Mouse (Mus musculus) embryonic facial prominence, embryonic 12.5 days (tissue): ENCODE measurements around the gene Smc1b. TPM values are rescaled to one million over a fixed set of nuclear protein-coding genes. Genes with fewer than 3 reads are reported as not detected.
A peak's percentile ranks its signal among the peaks of the same experiment; 100 is the strongest.

Experiments used
- ATAC-seq: fragments of 200-750 bp; cut with Nextera tagmentation; 2 replicates; pipeline ENCODE4 v1.8.0; 2017; ENCODE audit not compliant: insufficient number of reproducible peaks, insufficient read depth, low FRiP score, low TSS enrichment
- H3K27ac ChIP-seq: fragments of 300-500 bp; sonication (generic); 2 replicates; pipeline ENCODE4 v1.5.1; 2016; ENCODE audit warnings: mild to moderate bottlenecking
- H3K27me3 ChIP-seq: fragments of 300-500 bp; sonication (generic); 2 replicates; pipeline ENCODE4 v1.6.1; 2016; ENCODE audit warnings: mild to moderate bottlenecking, moderate library complexity
- H3K36me3 ChIP-seq: fragments of 300-500 bp; sonication (generic); 2 replicates; pipeline ENCODE4 v1.6.1; 2016; ENCODE audit warnings: mild to moderate bottlenecking
- H3K4me1 ChIP-seq: fragments of 300-500 bp; sonication (generic); 2 replicates; pipeline ENCODE4 v1.6.1; 2016
- H3K4me2 ChIP-seq: fragments of 300-500 bp; sonication (generic); replicated peaks from 2 replicates; pipeline ENCODE4 v1.6.1; 2016; ENCODE audit warnings: mild to moderate bottlenecking, moderate library complexity
- H3K4me3 ChIP-seq: fragments of 300-500 bp; sonication (generic); 2 replicates; pipeline ENCODE4 v1.5.1; 2016; ENCODE audit warnings: mild to moderate bottlenecking
- H3K9ac ChIP-seq: fragments of 300-500 bp; sonication (generic); 2 replicates; pipeline ENCODE4 v1.6.1; 2016; ENCODE audit warnings: mild to moderate bottlenecking, moderate library complexity
- H3K9me3 ChIP-seq: fragments of 300-500 bp; sonication (generic); 2 replicates; pipeline ENCODE4 v1.6.1; 2016; ENCODE audit warnings: mild to moderate bottlenecking, moderate library complexity
- WGBS: fragments of 180-500 bp; shearing (Covaris S2); methylation state at CpG from one replicate; pipeline ENCODE4 v1.1.7; 2016; 5-methylcytosine and 5-hydroxymethylcytosine counted together
- polyA plus RNA-seq: library from polyadenylated mRNA; unstranded; fragments of >200 nt; fragmentation: Nextera tagmentation; extraction: Ambion mirVana; gene quantifications from 2 replicates; pipeline ENCODE4 v1.2.1, GENCODE M21; 2016

Gene Smc1b
- 0.22 and 0.31 TPM in 2 replicates for polyA plus RNA-seq

DNA sequence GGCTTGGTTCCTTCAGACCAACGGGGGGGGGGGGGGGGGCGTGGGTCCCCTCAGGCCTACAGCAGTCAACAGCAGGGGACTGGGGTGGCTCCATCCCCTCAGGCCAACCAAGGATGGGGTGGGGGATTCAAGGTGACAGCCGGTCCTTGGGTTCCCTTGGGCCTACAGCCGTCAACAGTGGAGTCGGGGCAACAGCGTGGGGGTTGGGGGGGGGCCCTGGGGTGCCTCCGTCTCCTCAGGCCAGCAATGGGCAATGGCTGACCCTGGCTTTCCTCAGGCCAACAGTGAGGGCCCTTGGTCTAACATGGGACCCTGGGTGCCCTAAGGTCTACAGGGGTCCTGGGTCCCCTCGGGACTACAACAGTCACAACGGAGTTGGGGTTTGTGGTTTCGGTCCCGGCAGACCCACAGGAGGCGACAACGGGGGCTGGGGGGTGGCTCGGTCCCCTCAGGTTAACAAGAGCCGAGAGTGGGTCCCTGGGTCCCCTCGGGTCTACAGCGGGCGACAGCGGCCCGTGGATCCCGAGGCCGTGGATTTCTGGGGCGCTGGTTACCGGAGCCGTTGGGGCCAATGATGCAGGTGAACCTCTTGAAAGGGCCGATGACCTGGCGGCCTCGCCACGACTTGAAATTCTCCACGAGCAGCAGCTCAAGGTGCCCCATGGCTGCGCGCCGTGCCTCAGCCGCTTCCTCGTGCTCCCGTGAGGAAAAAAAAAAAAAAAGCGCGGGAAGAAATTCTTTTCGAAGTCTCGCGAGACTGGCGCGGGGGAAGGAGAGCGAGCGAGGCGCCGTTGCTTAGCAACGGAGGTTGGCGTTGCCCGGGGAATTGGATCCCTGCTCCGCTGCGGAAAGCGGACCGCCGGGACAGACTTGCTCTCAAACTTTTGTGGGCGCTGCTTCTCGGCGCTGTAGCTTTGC, at the start of gene Smc1b, which contains the start of gene Ribc2:
Smc1b (minus strand) TSS at position 690 of the 918 bp plus-strand sequence.
Ribc2 (plus strand) TSS at position 804 of the 918 bp plus-strand sequence.
- Histone ChIP-seq H3K4me1 (peaks cover 8% of the 10 kb centered on the region; the same call in 1 of the 2 replicates), H3K27ac (no peak within 1 kb of the TSS), H3K27me3 (peaks cover 5% of the 10 kb centered on the region; the same call in 1 of the 2 replicates), H3K9ac (no peak within 1 kb of the TSS), H3K4me3 (peak within 1 kb of the TSS; percentile 29), H3K9me3 (no peaks in the 10 kb centered on the region), H3K4me2 (peak within 1 kb of the TSS; percentile 49), H3K36me3 (no peaks in the 10 kb centered on the region)
- 0 out of 2 replicates have a peak, but pooled peaks have one; percentile 39 for ATAC-seq
- WGBS: 33% methylated on average over 54 of the region's 58 CpGs

DNA sequence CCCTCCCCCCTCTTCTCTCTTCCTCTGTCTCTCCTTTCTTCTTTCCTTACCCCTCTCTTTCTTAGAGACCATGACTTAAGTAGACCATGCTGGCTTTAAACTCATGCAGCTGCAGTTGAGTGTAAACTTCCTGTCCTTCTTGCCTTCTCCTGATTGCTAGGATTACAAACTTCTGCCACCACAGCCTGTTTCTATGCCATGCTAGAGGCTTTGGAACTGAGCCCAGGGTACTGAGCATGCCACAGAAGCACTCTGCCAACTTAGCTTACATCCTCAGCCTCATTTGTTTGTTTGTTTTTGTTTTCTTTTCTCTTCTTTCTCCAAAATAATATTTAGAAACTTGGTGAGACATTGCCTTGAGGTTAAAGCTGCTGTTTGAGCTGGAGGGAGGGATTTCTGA, 48.6 kb upstream of the Smc1b start:
- Histone ChIP-seq H3K27ac (peak overlapping the region; percentile 72), H3K9ac (no peak overlapping the region), H3K4me1 (peaks cover 30% of the 10 kb centered on the region), H3K4me2 (no peak overlapping the region), H3K36me3 (no peaks in the 10 kb centered on the region), H3K4me3 (no peak overlapping the region), H3K9me3 (no peaks in the 10 kb centered on the region), H3K27me3 (no peaks in the 10 kb centered on the region)
- no peak for ATAC-seq

DNA sequence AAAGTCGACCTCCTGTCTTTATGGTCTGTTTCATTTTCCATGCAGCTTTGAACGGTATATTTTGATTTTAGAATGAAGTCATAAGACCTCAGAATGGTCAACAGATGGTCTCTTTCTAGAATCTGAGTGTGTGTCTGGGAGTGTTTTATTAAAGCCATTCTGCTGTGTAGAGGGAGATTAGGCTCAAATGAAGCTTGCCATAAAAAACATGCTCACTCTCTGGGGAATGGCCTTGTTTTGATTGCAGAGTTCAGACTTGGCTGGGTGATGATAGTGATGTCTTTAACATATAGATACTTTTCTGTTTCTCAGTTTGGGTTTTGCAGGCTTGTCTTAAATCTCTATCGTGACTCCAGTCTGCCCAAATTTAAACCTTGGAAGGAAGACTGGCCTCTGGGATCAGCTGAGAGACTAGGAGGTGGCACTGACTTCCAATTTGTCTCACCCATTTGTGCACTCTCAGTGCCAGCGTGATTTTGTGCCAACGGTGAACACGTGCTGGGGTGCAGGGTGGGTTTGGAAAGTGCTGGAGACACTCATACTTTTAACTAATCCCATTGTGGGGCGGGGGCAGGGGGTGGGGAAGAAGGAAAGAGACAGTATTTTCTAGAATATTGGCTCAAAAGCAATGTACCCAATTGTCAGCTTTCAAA, 47.9 kb upstream of the Smc1b start:
- no peak overlapping the region for H3K9ac ChIP-seq
- H3K4me1 ChIP-seq: peaks cover 27% of the 10 kb centered on the region
- H3K27ac ChIP-seq: peak overlapping the region; percentile 72
- no peaks in the 10 kb centered on the region for H3K9me3 ChIP-seq
- 45% methylated on average over 7 of the region's 7 CpGs for WGBS
- no peak overlapping the region for H3K4me3 ChIP-seq
- H3K4me2 ChIP-seq: no peak overlapping the region
- no peak for ATAC-seq
- H3K27me3 ChIP-seq: no peaks in the 10 kb centered on the region
- no peaks in the 10 kb centered on the region for H3K36me3 ChIP-seq

DNA sequence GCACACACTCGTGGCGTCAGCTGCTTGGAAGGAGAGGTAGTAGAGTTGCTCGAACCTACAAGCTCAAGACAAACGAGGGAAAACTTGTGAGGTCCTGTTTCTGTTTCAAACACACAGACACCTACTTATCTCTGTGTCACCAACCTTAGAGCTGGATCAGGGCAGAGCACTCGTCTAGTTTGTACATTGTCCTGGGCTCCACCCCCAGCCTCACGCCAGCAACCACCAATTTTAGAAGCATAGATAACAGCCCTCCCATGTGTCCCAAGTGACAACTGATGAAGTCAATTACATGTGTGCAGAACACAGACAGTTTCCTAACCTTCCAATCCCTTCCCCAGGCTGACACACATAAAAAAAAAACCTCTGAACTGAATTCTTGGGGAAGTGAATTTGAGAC, 46.4 kb upstream of the Smc1b start:
- no peak overlapping the region for H3K9ac ChIP-seq
- H3K9me3 ChIP-seq: no peaks in the 10 kb centered on the region
- H3K4me1 ChIP-seq: peaks cover 22% of the 10 kb centered on the region
- no peak for ATAC-seq
- 75% methylated on average over 6 of the region's 6 CpGs for WGBS
- H3K27me3 ChIP-seq: no peaks in the 10 kb centered on the region
- H3K27ac ChIP-seq: no peak overlapping the region
- H3K4me2 ChIP-seq: no peak overlapping the region
- no peaks in the 10 kb centered on the region for H3K36me3 ChIP-seq
- H3K4me3 ChIP-seq: no peak overlapping the region

DNA sequence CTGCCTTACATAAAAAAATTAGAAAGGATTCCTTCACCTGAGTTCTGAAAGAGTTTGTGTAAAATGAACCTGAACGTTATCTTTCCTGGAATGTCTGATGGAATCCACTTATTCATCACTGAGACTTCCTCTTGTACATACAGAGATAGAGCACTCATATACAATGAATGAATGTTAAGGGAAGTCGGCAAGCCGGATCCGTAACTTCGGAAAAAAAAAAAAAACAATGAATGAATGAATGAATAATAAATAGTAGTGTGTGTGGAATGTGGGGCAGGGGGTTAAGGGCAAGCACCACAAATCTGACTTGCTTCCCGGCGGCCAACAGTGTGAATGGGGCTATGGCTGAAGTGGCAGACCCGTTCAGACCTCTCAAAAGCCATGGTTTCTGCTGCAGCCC, 45.8 kb upstream of the Smc1b start:
- H3K9me3 ChIP-seq: no peaks in the 10 kb centered on the region
- no peaks in the 10 kb centered on the region for H3K27me3 ChIP-seq
- 74% methylated on average over 8 of the region's 8 CpGs for WGBS
- no peaks in the 10 kb centered on the region for H3K36me3 ChIP-seq
- H3K4me1 ChIP-seq: peaks cover 23% of the 10 kb centered on the region
- H3K9ac ChIP-seq: no peak overlapping the region
- no peak overlapping the region for H3K4me2 ChIP-seq
- H3K4me3 ChIP-seq: no peak overlapping the region
- ATAC-seq: no peak
- no peak overlapping the region for H3K27ac ChIP-seq

DNA sequence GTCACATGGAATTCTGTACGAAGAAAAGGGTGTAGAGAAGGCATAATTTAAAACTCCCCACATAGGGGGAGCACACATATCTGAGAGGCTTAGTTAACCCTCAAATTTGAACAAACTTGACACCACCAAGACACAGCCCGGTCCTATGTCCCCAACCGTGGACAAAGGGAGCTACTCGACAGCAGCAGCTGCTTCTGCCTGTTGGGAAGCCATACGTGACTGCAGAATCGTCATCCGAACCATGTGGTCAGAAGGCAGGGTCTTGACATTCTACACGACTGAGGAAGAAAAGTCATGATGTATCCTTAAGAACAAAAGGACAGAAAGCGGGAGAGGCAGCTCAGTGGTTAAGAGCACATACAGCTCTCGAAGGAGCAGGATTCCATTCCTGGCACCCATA, 42.3 kb upstream of the Smc1b start:
- Histone ChIP-seq H3K36me3 (no peaks in the 10 kb centered on the region), H3K9ac (no peak overlapping the region), H3K4me2 (no peak overlapping the region), H3K4me1 (peaks cover 12% of the 10 kb centered on the region), H3K27me3 (no peaks in the 10 kb centered on the region), H3K27ac (peak overlapping the region; percentile 66), H3K4me3 (no peak overlapping the region), H3K9me3 (no peaks in the 10 kb centered on the region)
- ATAC-seq: no peak
- 58% methylated on average over 10 of the region's 10 CpGs for WGBS

DNA sequence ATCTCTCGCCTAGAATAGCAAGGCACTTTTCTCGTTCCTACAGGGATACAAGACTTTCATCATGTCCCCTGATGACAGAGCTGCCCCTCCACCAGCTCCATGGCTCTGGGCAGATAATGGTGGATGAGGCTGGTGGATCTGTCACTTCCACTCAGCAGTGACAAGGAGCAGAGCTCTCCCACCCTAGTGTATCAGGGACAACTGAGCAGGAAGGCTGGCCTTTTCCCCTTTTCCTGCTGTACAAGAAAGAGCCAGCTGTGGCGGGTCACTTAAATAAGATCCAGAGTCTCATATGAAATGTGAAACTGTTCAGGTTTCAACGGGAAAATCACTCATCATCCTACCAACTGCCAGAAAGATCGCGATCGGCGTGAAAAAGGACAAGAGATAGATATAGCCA, 41.7 kb upstream of the Smc1b start:
- WGBS: 49% methylated on average over 8 of the region's 8 CpGs
- no peaks in the 10 kb centered on the region for H3K9me3 ChIP-seq
- no peak overlapping the region for H3K4me2 ChIP-seq
- H3K27ac ChIP-seq: peak overlapping the region; percentile 66
- H3K36me3 ChIP-seq: no peaks in the 10 kb centered on the region
- ATAC-seq: no peak
- no peak overlapping the region for H3K9ac ChIP-seq
- no peak overlapping the region for H3K4me3 ChIP-seq
- peaks cover 12% of the 10 kb centered on the region for H3K4me1 ChIP-seq
- no peaks in the 10 kb centered on the region for H3K27me3 ChIP-seq

DNA sequence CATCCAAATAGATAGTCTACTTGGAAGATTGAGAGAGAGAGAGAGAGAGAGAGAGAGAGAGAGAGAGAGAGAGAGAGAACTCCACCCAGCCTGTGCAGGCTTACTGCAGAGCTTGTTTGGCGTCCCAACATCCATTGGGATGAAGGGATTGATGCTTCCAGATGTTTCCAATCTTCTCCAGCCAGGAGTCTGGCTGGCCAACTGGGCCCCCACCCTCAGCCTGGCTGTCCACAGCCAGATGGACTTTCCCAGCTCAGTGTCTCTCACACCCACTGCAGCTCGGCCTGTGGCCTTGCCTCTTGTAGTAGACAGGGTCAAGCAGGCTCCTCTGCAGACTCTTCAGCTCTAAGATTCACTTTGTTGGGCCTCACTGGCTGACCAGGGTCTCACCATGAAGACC, 40.3 kb upstream of the Smc1b start:
- Histone ChIP-seq H3K4me2 (no peak overlapping the region), H3K4me3 (no peak overlapping the region), H3K27ac (no peak overlapping the region), H3K9me3 (no peaks in the 10 kb centered on the region), H3K36me3 (no peaks in the 10 kb centered on the region), H3K27me3 (no peaks in the 10 kb centered on the region), H3K4me1 (peaks cover 24% of the 10 kb centered on the region), H3K9ac (no peak overlapping the region)
- no peak for ATAC-seq
- 26% methylated on average over 2 of the region's 2 CpGs for WGBS

DNA sequence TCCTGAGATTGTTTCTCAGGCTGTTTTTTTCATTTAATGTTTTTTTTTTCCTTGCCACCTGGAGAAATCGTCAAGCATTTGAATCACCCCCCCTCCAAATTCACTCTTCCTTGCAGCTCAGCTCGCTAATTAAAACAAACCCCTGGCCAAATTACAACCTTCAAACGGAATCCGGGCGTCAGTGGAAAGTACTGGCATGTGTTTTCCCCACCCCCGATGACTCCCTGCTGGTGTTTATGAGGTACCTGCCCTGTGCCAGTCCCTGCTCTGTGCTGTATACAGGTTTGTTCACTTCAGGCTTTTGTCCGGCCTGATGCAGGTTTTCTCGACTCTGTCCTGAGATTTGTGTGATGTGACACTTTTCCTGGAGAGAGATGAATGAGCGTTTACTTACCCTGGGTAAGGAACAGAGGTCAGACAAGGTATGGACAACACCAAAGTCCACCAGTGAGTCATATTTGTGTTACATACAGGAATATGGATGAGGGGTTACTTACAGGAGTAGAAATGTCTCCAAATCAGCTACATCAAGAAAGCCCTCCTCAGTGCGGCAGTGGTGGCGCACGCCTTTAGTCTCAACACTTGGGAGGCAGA, 35.4 kb upstream of the Smc1b start:
- no peak overlapping the region for H3K4me3 ChIP-seq
- no peak overlapping the region for H3K9ac ChIP-seq
- ATAC-seq: no peak
- no peaks in the 10 kb centered on the region for H3K36me3 ChIP-seq
- H3K9me3 ChIP-seq: no peaks in the 10 kb centered on the region
- peak overlapping the region; percentile 92 for H3K27ac ChIP-seq
- 31% methylated on average over 12 of the region's 12 CpGs for WGBS
- no peaks in the 10 kb centered on the region for H3K27me3 ChIP-seq
- H3K4me2 ChIP-seq: peak overlapping the region; percentile 27; the same call in 1 of the 2 replicates
- H3K4me1 ChIP-seq: peaks cover 51% of the 10 kb centered on the region

DNA sequence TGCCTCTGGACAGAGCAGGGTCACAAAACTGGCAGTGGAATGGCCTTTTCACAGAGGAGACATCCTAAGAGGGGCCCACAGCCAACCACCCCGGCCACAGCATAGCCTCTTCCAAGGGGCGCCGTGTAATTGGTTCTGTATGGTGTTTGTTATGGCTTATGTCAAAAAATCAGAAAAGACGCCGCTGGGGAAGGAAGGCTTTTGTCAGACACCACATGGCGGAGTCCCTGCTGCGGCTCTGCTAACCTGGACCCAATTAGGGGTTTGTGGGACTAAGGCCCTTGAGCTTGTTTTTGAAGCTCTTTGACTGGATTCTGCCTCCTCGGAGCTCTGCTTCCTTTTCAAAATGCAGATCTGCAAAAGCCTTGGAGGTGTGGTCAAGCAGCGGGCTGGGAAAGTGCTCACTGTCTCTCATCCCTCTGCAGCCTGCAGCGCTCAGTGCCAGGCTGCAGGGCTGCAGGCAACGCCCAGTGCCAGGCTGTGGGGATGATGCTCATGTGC, 34.7 kb upstream of the Smc1b start:
- 3% methylated on average over 11 of the region's 11 CpGs for WGBS
- Histone ChIP-seq H3K27ac (peak overlapping the region; percentile 92), H3K36me3 (no peaks in the 10 kb centered on the region), H3K9ac (no peak overlapping the region), H3K4me2 (peak overlapping the region; percentile 27), H3K4me1 (peaks cover 48% of the 10 kb centered on the region), H3K4me3 (no peak overlapping the region), H3K9me3 (no peaks in the 10 kb centered on the region), H3K27me3 (no peaks in the 10 kb centered on the region)
- peak; percentile 49; the same call in 1 of the 2 replicates for ATAC-seq
